Mouse (Mus musculus): ENCODE results near the gene Uso1. TPM values are rescaled to one million over a fixed set of nuclear protein-coding genes. Genes with fewer than 3 reads are reported as not detected.

Uso1 gene
- total RNA-seq (2015) (55.8 and 56.5 TPM in 2 replicates), total RNA-seq (2017) (20.9 and 29.7 TPM in 2 replicates)

GRCm38 (mm10) chr5:92137239-92138046, at the start of gene Uso1:
TSS of gene Uso1 (plus strand) at chr5:92137938.
- ATAC-seq (ENCODE audit: poor library complexity, severe bottlenecking) = peak; percentile 93

GRCm38 (mm10) chr5:92093263-92094061, 44.3 kb upstream of the Uso1 start:
- peak; percentile 54 for ATAC-seq (ENCODE audit: poor library complexity, severe bottlenecking)

- ATAC-seq (ENCODE audit: poor library complexity, severe bottlenecking) = no peak
Measured at GRCm38 (mm10) chr5:92094062-92094415, 43.7 kb upstream of the Uso1 start.

- no peak for ATAC-seq (ENCODE audit: poor library complexity, severe bottlenecking)
Measured at GRCm38 (mm10) chr5:92096786-92097185, 41.0 kb upstream of the Uso1 start.

- ATAC-seq (ENCODE audit: poor library complexity, severe bottlenecking) = no peak
Measured at GRCm38 (mm10) chr5:92097779-92098178, 40.0 kb upstream of the Uso1 start.

- ATAC-seq (ENCODE audit: poor library complexity, severe bottlenecking) = peak; percentile 83
Measured at GRCm38 (mm10) chr5:92098351-92099109, 39.2 kb upstream of the Uso1 start.

GRCm38 (mm10) chr5:92101601-92102000, 36.1 kb upstream of the Uso1 start:
- ATAC-seq (ENCODE audit: poor library complexity, severe bottlenecking) = no peak

GRCm38 (mm10) chr5:92103062-92103461, 34.7 kb upstream of the Uso1 start:
- ATAC-seq (ENCODE audit: poor library complexity, severe bottlenecking) = no peak

GRCm38 (mm10) chr5:92103816-92104415, 33.8 kb upstream of the Uso1 start:
- no peak for ATAC-seq (ENCODE audit: poor library complexity, severe bottlenecking)

GRCm38 (mm10) chr5:92106327-92107125, 31.2 kb upstream of the Uso1 start:
- peak; percentile 92 for ATAC-seq (ENCODE audit: poor library complexity, severe bottlenecking)

- ATAC-seq (ENCODE audit: poor library complexity, severe bottlenecking) = peak; percentile 67
Measured at GRCm38 (mm10) chr5:92107282-92107681, 30.5 kb upstream of the Uso1 start.

- ATAC-seq (ENCODE audit: poor library complexity, severe bottlenecking) = no peak
Measured at GRCm38 (mm10) chr5:92110818-92111355, 26.9 kb upstream of the Uso1 start.

GRCm38 (mm10) chr5:92112175-92112574, 25.6 kb upstream of the Uso1 start:
- ATAC-seq (ENCODE audit: poor library complexity, severe bottlenecking) = no peak

GRCm38 (mm10) chr5:92112585-92112984, 25.2 kb upstream of the Uso1 start:
- no peak for ATAC-seq (ENCODE audit: poor library complexity, severe bottlenecking)

- ATAC-seq (ENCODE audit: poor library complexity, severe bottlenecking) = no peak
Measured at GRCm38 (mm10) chr5:92113484-92113883, 24.3 kb upstream of the Uso1 start.

GRCm38 (mm10) chr5:92114223-92114622, 23.5 kb upstream of the Uso1 start:
- no peak for ATAC-seq (ENCODE audit: poor library complexity, severe bottlenecking)

GRCm38 (mm10) chr5:92114939-92115338, 22.8 kb upstream of the Uso1 start:
- no peak for ATAC-seq (ENCODE audit: poor library complexity, severe bottlenecking)

- ATAC-seq (ENCODE audit: poor library complexity, severe bottlenecking) = peak; percentile 99
Measured at GRCm38 (mm10) chr5:92117823-92118403, 19.8 kb upstream of the Uso1 start.

GRCm38 (mm10) chr5:92121636-92122035, 16.1 kb upstream of the Uso1 start:
- no peak for ATAC-seq (ENCODE audit: poor library complexity, severe bottlenecking)
